ENCODE assay signal across 17 mouse cellular contexts in the genomic region with DNA sequence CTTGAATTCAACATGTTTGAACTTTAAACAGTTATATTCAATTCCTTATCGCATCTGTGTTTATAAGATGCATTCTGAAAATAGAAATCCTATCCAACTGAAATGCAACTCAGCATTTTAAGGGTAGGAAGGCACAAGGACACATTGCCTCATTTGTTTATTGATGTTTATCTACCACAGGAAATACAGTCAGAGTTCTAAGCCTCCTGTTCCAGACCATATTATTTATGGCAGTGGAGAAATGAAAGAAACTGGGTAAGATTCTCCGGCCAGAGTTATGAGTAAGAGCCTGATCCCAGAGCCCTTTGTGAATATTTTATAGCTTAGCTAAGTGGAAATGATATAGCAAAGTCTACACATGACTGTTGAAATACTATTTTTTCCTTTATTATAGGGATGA. TPM values are rescaled to one million over a fixed set of nuclear protein-coding genes. Genes with fewer than 3 reads are reported as not detected.
"Had no signal": no experiment of that assay in that cellular context is flagged by ENCODE, and none has a peak within 500 bp of the region (broad histone marks: within the 10 kb centered on the region; RNA-seq: fewer than 3 reads in every experiment).

No protein-coding gene starts in this region.

- H3K4me1 ChIP-seq: neural tube, embryonic 13.5 days; neural tube, embryonic 15.5 days; stomach, embryonic 15.5 days had no signal

- DNase-seq: retina, postnatal 1 day; right cerebral cortex, adult 18-20 months; right cerebral cortex, postnatal 14 days; right cerebral cortex, postnatal 25 days; right cerebral cortex, postnatal 4 days; spleen, adult 18-20 months; thymus, adult 18-20 months; thymus, adult 2 months; thymus, postnatal 14 days; thymus, postnatal 25 days; thymus, postnatal 36 days; thymus, postnatal 4 days had no signal

- H3K9ac ChIP-seq: neural tube, embryonic 13.5 days; neural tube, embryonic 15.5 days; stomach, embryonic 15.5 days had no signal

- H3K27me3 ChIP-seq: neural tube, embryonic 13.5 days; neural tube, embryonic 15.5 days; stomach, embryonic 15.5 days had no signal

- H3K4me3 ChIP-seq: neural tube, embryonic 13.5 days; neural tube, embryonic 15.5 days; stomach, embryonic 15.5 days had no signal

- H3K9me3 ChIP-seq: neural tube, embryonic 13.5 days; neural tube, embryonic 15.5 days; stomach, embryonic 15.5 days had no signal

- H3K27ac ChIP-seq: neural tube, embryonic 13.5 days; neural tube, embryonic 15.5 days; stomach, embryonic 15.5 days; stomach, postnatal 0 days had no signal

- H3K36me3 ChIP-seq: stomach, embryonic 15.5 days had no signal

- H3K4me2 ChIP-seq: neural tube, embryonic 13.5 days; neural tube, embryonic 15.5 days; stomach, embryonic 15.5 days had no signal

RNA-seq across cellular contexts. Expression of a gene that starts 21.0 kb away (rescaled TPM):
- polyA plus RNA-seq: small intestine, adult 2 months had no signal
